Mouse (Mus musculus): ENCODE measurements around the gene Wdr64. TPM values are rescaled to one million over a fixed set of nuclear protein-coding genes. Genes with fewer than 3 reads are reported as not detected.

Wdr64 gene
- total RNA-seq, 2 experiments from 2014 or later = not detected

DNA sequence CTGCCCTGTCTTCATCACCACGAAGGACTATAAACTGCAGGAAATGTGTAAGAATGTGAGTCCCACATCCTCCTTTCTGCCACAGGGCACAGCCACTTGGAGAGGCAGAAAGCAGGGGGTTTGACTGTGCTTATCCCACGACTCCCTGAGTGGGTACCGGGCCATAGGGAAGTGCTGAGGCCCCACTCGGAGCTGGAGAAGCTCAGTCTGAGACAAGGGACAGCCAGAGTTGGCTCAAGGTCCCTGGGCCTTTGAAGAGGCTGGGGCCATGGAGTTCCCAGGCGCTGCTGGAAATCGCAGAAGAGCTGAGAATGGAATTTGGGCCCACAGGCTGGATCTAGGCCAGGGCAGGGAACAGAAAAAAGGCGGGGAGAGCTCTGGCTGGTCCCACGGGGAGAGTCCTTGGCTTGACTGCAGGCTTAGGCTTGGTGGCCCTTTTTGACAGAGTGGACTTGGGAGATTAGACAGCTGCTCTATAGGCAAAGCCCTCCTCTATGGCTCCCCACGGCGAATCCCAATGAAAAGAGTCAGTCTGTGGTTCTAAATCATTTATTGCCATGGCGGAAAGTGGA lies 14.0 kb downstream of the Wdr64 start:
- no peak for DNase-seq (ENCODE audit: extremely low spot score in 1 of 2, low spot score in 1 of 2)

DNA sequence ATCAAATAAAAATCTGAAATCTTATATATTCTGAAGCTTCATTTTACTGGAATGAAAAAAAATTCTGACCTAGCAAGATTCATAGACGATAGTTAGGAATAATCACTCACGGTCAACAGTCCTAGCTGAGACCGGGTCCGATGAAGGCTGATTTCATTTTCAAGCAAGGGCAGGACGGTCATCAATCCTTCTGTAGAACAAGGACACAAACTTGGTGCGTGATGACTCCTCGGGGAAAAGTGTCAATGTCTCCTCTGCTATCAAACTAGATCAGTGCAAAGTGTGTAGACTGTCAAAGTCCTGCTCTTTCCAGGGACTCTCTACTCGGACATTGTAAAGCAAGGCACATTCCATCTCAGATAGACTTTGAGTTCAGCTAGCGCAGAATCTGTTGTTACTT lies 18.4 kb downstream of the Wdr64 start:
- no peak for DNase-seq (ENCODE audit: extremely low spot score in 1 of 2, low spot score in 1 of 2)

DNA sequence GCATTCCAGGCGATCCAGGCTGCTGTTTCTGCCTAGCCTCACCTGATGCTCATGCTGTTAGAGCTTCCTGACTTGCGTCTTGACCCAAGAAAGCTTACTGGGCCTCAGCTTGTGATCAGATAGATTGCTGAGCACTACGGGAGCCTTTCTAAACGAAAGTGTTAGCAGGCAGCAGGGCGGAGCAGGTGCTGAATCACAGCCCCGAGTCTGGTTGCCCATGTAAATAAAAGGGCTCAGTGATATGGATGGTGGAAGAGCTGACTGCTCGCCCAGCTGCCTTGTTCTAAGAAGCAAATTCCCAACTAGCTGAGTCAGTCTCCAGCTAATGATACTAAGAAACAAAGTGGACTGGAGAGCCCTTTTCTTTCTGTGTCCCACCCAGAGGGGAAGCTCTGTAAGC lies 27.4 kb downstream of the Wdr64 start:
- DNase-seq (ENCODE audit: extremely low spot score in 1 of 2, low spot score in 1 of 2) = no peak

DNA sequence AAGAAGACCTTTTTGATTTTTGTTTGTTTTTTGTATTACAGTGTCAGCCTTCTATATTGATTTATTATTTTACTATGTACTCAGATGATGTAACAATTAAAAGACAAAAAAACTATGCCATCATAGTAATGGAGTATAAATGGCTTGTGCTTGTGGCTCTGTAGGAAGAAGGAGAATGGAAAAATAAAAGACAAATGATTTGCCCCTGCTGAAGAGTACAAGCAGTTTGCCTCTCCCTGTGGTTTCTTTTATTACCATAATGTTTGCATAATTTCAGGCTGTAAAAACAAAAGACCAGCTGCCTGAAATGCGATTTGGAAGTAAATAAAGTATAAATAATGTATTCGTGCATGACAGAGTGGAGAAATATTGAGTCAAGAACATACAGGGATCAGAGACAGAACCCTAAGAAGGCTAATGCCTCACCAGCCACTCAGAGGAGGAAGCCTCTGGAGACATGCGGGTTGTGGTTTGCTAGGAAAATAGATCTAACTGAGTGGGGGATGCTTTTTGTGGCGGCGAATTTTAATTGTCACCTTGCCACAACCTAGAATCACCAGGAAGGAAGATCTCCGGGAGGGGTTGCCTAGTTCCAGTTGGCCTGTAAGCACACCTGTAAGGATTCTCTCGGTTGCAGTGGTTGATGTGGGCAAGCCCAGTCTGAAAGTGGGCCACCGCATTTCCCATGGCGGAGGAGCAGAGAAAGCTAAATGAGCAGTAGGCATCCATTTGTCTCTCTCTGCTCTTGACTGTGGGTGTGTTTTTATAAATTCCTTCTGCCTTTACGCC lies 56.4 kb downstream of the Wdr64 start:
- no peak for DNase-seq (ENCODE audit: extremely low spot score in 1 of 2, low spot score in 1 of 2)

DNA sequence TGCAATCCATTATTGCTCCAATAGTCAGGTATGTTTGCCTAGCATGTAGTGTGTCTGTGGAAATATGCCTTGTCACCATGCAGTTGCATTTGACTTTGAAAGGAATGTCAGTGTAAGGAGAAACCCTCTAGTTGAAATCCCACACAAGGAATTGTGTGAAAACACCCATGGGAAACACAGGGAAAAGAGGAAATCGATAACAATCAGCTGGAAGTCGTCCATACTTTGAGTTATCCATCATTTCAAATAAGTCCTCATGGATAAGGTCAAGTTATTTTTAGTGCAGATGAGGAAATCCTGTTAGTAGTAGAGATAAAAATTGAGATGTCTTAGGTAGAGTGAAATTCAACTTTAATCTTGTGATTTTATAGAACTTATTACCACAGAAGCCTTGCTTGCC lies 96.3 kb downstream of the Wdr64 start:
- no peak for DNase-seq (ENCODE audit: extremely low spot score in 1 of 2, low spot score in 1 of 2)

DNA sequence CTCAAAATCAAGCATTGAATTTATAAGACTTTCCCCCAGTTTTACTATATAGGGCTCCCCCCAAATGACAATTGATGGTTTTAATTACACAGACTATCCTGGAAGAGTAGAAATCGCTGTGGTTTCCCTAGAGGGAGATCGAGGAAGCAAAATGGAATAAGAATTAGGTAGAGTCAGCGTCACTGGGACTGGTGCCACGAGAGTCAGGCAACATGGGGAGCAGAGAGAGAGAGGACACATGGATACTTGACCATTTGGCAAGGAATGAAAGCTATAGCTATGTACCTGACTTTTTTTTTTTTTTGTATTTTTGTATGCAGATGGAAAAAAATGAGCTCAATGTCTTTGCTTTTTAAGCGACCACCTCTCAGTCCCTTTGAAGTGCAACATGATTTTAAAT lies 110.0 kb downstream of the Wdr64 start:
- no peak for DNase-seq (ENCODE audit: extremely low spot score in 1 of 2, low spot score in 1 of 2)

DNA sequence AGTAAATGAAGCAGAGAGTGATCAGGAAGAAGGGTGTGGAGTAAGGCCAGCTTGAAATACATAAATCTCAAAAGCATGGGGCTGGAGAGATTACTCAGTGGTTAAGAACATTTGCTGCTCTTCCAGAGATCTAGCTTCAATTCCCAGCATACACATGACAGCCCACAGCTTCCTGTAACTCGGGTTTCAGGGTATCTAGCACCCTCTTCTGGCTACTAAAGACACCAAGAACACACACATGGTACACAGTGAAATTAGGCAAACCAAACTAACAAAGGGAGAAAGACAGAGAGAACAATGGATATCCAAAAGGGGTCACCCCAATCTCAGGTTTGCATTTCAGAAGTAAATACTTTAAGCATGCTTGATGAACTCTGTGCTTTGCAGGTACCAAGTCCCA lies 113.2 kb downstream of the Wdr64 start:
- DNase-seq (ENCODE audit: extremely low spot score in 1 of 2, low spot score in 1 of 2) = no peak

DNA sequence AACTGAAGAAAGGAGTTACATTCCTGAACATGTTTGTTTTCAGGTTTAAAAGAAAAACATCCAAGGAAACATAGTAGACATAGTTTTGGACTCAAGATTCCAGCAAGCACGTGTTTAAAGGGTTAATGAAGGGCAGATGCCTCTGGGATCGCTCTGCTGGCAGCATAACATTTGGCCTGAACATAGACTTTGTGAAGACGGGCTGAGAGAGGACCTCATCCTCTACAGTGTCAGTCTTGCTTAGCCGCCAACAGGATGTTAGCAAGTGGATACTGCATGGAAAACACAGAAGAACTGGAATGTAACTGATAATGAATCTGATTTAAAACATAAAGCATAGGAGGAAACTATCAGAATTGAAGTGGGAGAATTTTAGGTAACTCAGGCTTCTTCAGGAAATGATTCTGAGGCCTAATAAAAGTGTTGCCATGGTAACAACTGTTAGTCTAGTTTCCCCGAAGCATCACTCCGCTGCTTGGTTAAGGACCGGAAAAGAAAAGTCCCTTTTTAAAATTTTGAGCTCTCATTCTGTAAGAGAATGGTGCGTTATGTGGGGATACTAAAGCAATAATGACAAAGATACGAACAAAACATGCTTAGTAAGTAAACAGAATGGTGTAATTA lies 125.5 kb downstream of the Wdr64 start:
- no peak for DNase-seq (ENCODE audit: extremely low spot score in 1 of 2, low spot score in 1 of 2)

DNA sequence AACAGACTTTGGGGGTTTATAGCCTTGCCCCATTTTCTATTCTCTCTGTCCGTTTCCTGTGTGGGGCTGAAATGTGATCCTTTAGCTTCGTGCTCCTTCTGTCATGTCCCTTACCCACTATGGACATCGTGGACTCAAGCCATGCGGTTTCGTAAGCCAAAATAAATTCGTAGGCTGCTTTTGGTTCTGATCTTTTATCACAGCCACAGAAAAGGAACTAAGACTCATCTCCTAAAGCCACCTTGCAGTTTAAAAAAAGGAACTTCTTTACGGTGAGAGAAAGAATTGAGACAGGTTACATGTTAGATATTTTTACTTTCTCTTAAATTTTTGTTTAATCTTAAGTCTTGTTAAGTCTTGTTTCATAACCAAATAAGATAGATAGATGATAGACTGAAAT lies 130.1 kb downstream of the Wdr64 start:
- no peak for DNase-seq (ENCODE audit: extremely low spot score in 1 of 2, low spot score in 1 of 2)

DNA sequence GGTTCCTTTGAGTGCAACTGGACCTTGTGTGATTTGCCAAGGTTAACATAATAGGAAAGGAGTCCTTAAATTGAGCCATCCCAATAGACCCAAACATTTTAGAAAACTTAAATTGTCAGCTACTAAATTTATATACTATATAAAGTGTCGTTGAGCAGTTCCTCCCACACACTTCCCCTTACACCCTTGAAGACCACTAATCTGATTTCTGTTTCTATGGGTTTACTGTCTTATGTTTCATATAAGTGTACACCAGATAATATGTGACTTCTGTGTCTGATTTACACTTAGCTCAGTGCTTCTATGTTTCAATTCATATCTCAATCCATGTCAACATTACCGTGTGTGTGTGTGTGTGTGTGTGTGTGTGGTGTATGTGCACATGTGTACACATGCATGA lies 130.8 kb downstream of the Wdr64 start:
- DNase-seq (ENCODE audit: extremely low spot score in 1 of 2, low spot score in 1 of 2) = no peak

DNA sequence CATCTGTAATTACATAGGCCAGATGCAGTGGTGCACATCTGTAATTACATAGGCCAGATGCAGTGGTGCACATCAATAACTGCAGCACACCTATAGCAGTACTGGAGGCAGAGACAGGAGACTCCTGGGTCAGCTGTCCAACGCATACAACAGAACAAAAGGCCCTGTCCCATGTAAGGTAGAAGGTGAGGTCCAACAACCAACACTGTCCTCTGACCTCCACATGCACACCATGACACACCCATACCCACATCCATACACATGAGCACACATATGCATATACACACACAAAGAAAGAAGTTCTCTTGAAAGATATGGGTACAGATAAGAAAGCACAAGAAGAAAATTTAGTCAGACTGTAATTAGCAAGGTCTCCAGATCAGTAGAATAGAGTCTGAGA lies 157.1 kb downstream of the Wdr64 start:
- DNase-seq (ENCODE audit: extremely low spot score in 1 of 2, low spot score in 1 of 2) = no peak

Other genes with a start within 250 kb of the Wdr64 start
- gene Rgs7, start 206.1 kb upstream of the Wdr64 start, total RNA-seq (2021) = 10 to 100 TPM; 76.8 to 80.3 TPM
- gene Kmo, start 78.2 kb upstream of the Wdr64 start, total RNA-seq (2021) = not detected
- gene Fh1, start 73.0 kb upstream of the Wdr64 start, total RNA-seq (2021) = 10 to 100 TPM; 76.2 to 76.5 TPM
- 1 to 10 TPM; 1.4 TPM for gene Opn3, start 5.8 kb upstream of the Wdr64 start, total RNA-seq (2021)
- gene Chml, start 5.7 kb upstream of the Wdr64 start, total RNA-seq (2021) = 1 to 10 TPM; 4.1 to 4.3 TPM
- under 1 TPM; 0.62 to 0.87 TPM for gene Exo1, start 182.0 kb downstream of the Wdr64 start, total RNA-seq (2021)
- not detected for gene Gm38100, start 221.7 kb downstream of the Wdr64 start, total RNA-seq (2021)